Mouse (Mus musculus) E14TG2a.4 (cell line): ENCODE measurements around the gene Zkscan17.

ENCODE experiments used
- CTCF ChIP-seq: conservative IDR thresholded peaks from 2 replicates; pipeline ENCODE4 v1.5.1; 2014; ENCODE audit warnings: low read length
- POU5F1 ChIP-seq: IDR thresholded peaks from 2 replicates; pipeline ENCODE4 v1.6.1; 2014; ENCODE audit warnings: low read length, borderline replicate concordance

- TF ChIP-seq CTCF, result no peak
- TF ChIP-seq POU5F1, result no peak
These were observed 13.6 kb upstream of the Zkscan17 start for GRCm38 (mm10) chr11:59540123-59540522.
